Mouse (Mus musculus): Measurements from ENCODE around the gene Spef2.

DNA sequence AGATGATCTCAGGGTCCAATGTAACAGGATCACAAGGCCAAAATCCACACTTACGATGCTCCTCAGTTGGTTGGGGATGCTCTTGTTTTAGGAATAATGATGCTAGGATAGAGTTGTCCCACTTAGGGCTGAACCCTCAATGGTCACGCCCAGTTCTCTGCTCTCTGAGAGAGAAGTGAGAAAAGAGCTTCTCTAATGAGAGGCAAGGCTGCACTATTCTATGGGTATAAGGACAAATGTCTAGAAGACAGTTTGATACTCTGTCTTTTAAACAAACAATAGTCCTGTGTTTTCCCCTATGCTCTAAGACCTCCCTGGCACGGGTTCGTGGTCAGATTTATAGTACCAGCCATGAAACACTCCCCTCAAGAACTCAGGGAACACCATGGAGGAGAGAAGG is 218.6 kb downstream of the Spef2 start, which contains the start of gene Il7r:
- TF ChIP-seq CTCF (IDR thresholded peaks at IDR 0.05; ENCODE audit: control insufficient read depth, insufficient read depth, insufficient replicate concordance, low read depth, low read length): no peak
- TF ChIP-seq POLR2A (IDR thresholded peaks at IDR 0.05; ENCODE audit: control insufficient read depth, low read depth, low read length): no peak

All from testis, adult 2 months (tissue).